Mouse (Mus musculus): ENCODE data around the gene Tysnd1. TPM values are rescaled to one million over a fixed set of nuclear protein-coding genes. Genes with fewer than 3 reads are reported as not detected.

The Tysnd1 gene
- polyA plus RNA-seq, 1 experiment: 28.4 TPM

- no peaks in the 10 kb centered on the region for H3K27me3 ChIP-seq (ENCODE audit: control insufficient read depth, insufficient read depth, low read length)
- TF ChIP-seq CTCF (IDR thresholded peaks at IDR 0.05; ENCODE audit: borderline replicate concordance, insufficient read depth, low read depth, low read length): peak; percentile 36; the same call in 1 of the 2 replicates
- no peak for TF ChIP-seq POLR2A (IDR thresholded peaks at IDR 0.05; ENCODE audit: borderline replicate concordance, insufficient read depth, low read length)
- no peak overlapping the region for H3K27ac ChIP-seq (ENCODE audit: insufficient read depth, low read length)
- no peak for DNase-seq
- 90% methylated on average over 4 of the region's 4 CpGs for WGBS
- no peak overlapping the region for H3K4me3 ChIP-seq (replicated peaks; ENCODE audit: insufficient read depth, low read depth, low read length)
- no peaks in the 10 kb centered on the region for H3K4me1 ChIP-seq (ENCODE audit: control insufficient read depth, insufficient read depth, low read length)
Measured at GRCm38 (mm10) chr10:61745133-61745532, 49.8 kb downstream of the Tysnd1 start.

- WGBS: 33% methylated on average over 13 of the region's 13 CpGs
- Histone ChIP-seq H3K27me3 (ENCODE audit: control insufficient read depth, insufficient read depth, low read length) (no peaks in the 10 kb centered on the region), H3K4me1 (ENCODE audit: control insufficient read depth, insufficient read depth, low read length) (no peaks in the 10 kb centered on the region), H3K27ac (ENCODE audit: insufficient read depth, low read length) (no peak overlapping the region), H3K4me3 (replicated peaks; ENCODE audit: insufficient read depth, low read depth, low read length) (no peak overlapping the region)
- no peak for TF ChIP-seq CTCF (IDR thresholded peaks at IDR 0.05; ENCODE audit: borderline replicate concordance, insufficient read depth, low read depth, low read length)
- TF ChIP-seq POLR2A (IDR thresholded peaks at IDR 0.05; ENCODE audit: borderline replicate concordance, insufficient read depth, low read length): no peak
- no peak for DNase-seq
Measured at GRCm38 (mm10) chr10:61747302-61747701, 52.0 kb downstream of the Tysnd1 start.

- TF ChIP-seq CTCF (IDR thresholded peaks at IDR 0.05; ENCODE audit: borderline replicate concordance, insufficient read depth, low read depth, low read length) (no peak), POLR2A (IDR thresholded peaks at IDR 0.05; ENCODE audit: borderline replicate concordance, insufficient read depth, low read length) (no peak)
- Histone ChIP-seq H3K27me3 (ENCODE audit: control insufficient read depth, insufficient read depth, low read length) (no peaks in the 10 kb centered on the region), H3K4me1 (ENCODE audit: control insufficient read depth, insufficient read depth, low read length) (no peaks in the 10 kb centered on the region), H3K27ac (ENCODE audit: insufficient read depth, low read length) (no peak overlapping the region), H3K4me3 (replicated peaks; ENCODE audit: insufficient read depth, low read depth, low read length) (no peak overlapping the region)
- DNase-seq: no peak
- WGBS: 86% methylated on average over 9 of the region's 9 CpGs
Measured at GRCm38 (mm10) chr10:61750014-61750413, 54.7 kb downstream of the Tysnd1 start.

GRCm38 (mm10) chr10:61751534-61752219 is 56.4 kb downstream of the Tysnd1 start:
- Histone ChIP-seq H3K4me3 (replicated peaks; ENCODE audit: insufficient read depth, low read depth, low read length) (no peak overlapping the region), H3K27me3 (ENCODE audit: control insufficient read depth, insufficient read depth, low read length) (no peaks in the 10 kb centered on the region), H3K27ac (ENCODE audit: insufficient read depth, low read length) (no peak overlapping the region), H3K4me1 (ENCODE audit: control insufficient read depth, insufficient read depth, low read length) (peaks cover under 1% of the 10 kb centered on the region; the same call in 1 of the 2 replicates)
- TF ChIP-seq CTCF (IDR thresholded peaks at IDR 0.05; ENCODE audit: borderline replicate concordance, insufficient read depth, low read depth, low read length) (no peak), POLR2A (IDR thresholded peaks at IDR 0.05; ENCODE audit: borderline replicate concordance, insufficient read depth, low read length) (no peak)
- 78% methylated on average over 20 of the region's 20 CpGs for WGBS
- DNase-seq: no peak

Other genes starting within 250 kb of the Tysnd1 start
- 30.4 and 32.0 TPM in 2 replicates for gene Eif4ebp2, start 242.9 kb upstream of the Tysnd1 start, polyA plus RNA-seq (2012; rRNA removed)
- gene Lrrc20, start 219.7 kb upstream of the Tysnd1 start, polyA plus RNA-seq (2012; rRNA removed): 20.8 and 20.9 TPM in 2 replicates
- 0.25 and 0.28 TPM in 2 replicates for gene Npffr1, start 100.0 kb upstream of the Tysnd1 start, polyA plus RNA-seq (2012; rRNA removed)
- gene Ppa1, start 47.0 kb upstream of the Tysnd1 start, polyA plus RNA-seq (2012; rRNA removed): 127 and 135 TPM in 2 replicates
- 101 and 105 TPM in 2 replicates for gene Sar1a, start 15.2 kb upstream of the Tysnd1 start, polyA plus RNA-seq (2012; rRNA removed)
- 11.8 and 12.0 TPM in 2 replicates for gene Aifm2, start 19.7 kb downstream of the Tysnd1 start, polyA plus RNA-seq (2012; rRNA removed)
- gene H2afy2, start 88.6 kb downstream of the Tysnd1 start, polyA plus RNA-seq (2012; rRNA removed): 20.8 and 23.0 TPM in 2 replicates